Mouse (Mus musculus) right cerebral cortex, postnatal 4 days (tissue): Measurements from ENCODE around the gene Lamb1.

Experiments used
- DNase-seq: peaks from one replicate; pipeline ENCODE4 v3.0.0-alpha.2; 2022

Gene Lamb1

GRCm38 (mm10) chr12:31265005-31265721 lies at the start of gene Lamb1:
Gene Lamb1 (plus strand): TSS chr12:31265234.
- DNase-seq, result peak; percentile 51

GRCm38 (mm10) chr12:31217232-31217631 lies 47.8 kb upstream of the Lamb1 start:
- no peak for DNase-seq

GRCm38 (mm10) chr12:31218774-31219173 lies 46.3 kb upstream of the Lamb1 start:
- DNase-seq, result no peak

GRCm38 (mm10) chr12:31221522-31221921 lies 43.5 kb upstream of the Lamb1 start:
- no peak for DNase-seq

- no peak for DNase-seq
Observed at GRCm38 (mm10) chr12:31222282-31222681, 42.8 kb upstream of the Lamb1 start.

- no peak for DNase-seq
Observed at GRCm38 (mm10) chr12:31222741-31223140, 42.3 kb upstream of the Lamb1 start.

GRCm38 (mm10) chr12:31225451-31225850 lies 39.6 kb upstream of the Lamb1 start:
- no peak for DNase-seq

GRCm38 (mm10) chr12:31227167-31227566 lies 37.9 kb upstream of the Lamb1 start:
- no peak for DNase-seq

GRCm38 (mm10) chr12:31228878-31229277 lies 36.2 kb upstream of the Lamb1 start:
- DNase-seq, result no peak

- no peak for DNase-seq
Observed at GRCm38 (mm10) chr12:31232635-31233034, 32.4 kb upstream of the Lamb1 start.

GRCm38 (mm10) chr12:31235018-31235417 lies 30.0 kb upstream of the Lamb1 start:
- DNase-seq, result no peak

GRCm38 (mm10) chr12:31236861-31237595 lies 28.0 kb upstream of the Lamb1 start:
- no peak for DNase-seq

GRCm38 (mm10) chr12:31239031-31239583 lies 25.9 kb upstream of the Lamb1 start:
- DNase-seq, result no peak

- no peak for DNase-seq
Observed at GRCm38 (mm10) chr12:31239798-31240197, 25.2 kb upstream of the Lamb1 start.

- no peak for DNase-seq
Observed at GRCm38 (mm10) chr12:31240470-31240869, 24.6 kb upstream of the Lamb1 start, which contains the start of gene Gm6993. Gene Gm6993 (plus strand): TSS chr12:31240770.

- no peak for DNase-seq
Observed at GRCm38 (mm10) chr12:31241595-31242342, 23.3 kb upstream of the Lamb1 start.

GRCm38 (mm10) chr12:31244001-31244400 lies 21.0 kb upstream of the Lamb1 start:
- DNase-seq, result no peak

GRCm38 (mm10) chr12:31244691-31245090 lies 20.3 kb upstream of the Lamb1 start:
- DNase-seq, result no peak

GRCm38 (mm10) chr12:31246153-31246552 lies 18.9 kb upstream of the Lamb1 start:
- DNase-seq, result no peak

- no peak for DNase-seq
Observed at GRCm38 (mm10) chr12:31246615-31247014, 18.4 kb upstream of the Lamb1 start.

GRCm38 (mm10) chr12:31248165-31248564 lies 16.9 kb upstream of the Lamb1 start:
- DNase-seq, result no peak

GRCm38 (mm10) chr12:31248681-31249080 lies 16.4 kb upstream of the Lamb1 start:
- DNase-seq, result no peak

GRCm38 (mm10) chr12:31252259-31252658 lies 12.8 kb upstream of the Lamb1 start:
- no peak for DNase-seq
